Mouse (Mus musculus) kidney, postnatal 36 days (tissue): Measurements from ENCODE around the gene Akap2.
A peak's percentile ranks its signal among the peaks of the same experiment; 100 is the strongest.

Experiments used
- DNase-seq, 2 experiments: peaks; one replicate each; pipeline ENCODE4 v3.0.0; 2021 to 2022; ENCODE audit warnings: mixed read lengths in 2 of 2

The Akap2 gene

DNA sequence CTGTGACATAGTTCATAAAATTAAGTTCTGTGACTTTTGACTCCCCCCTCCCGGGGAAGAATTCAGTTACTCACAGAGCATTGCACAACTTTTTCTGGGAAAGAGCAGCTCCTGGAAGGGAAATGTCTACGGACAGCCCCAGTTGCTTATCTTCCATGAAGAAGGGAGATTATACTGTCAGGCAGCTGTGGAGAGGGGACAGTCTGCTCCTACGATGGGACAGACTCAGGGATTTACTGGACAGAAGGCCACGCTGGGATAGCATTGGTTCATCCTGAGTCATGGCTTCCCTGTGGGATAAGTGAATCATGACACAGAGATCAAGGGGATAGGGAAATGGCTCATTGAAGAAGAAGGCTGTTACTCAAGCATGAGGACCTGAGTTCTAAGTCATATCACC, 121.9 kb downstream of the Akap2 start:
- DNase-seq, result no peak

DNA sequence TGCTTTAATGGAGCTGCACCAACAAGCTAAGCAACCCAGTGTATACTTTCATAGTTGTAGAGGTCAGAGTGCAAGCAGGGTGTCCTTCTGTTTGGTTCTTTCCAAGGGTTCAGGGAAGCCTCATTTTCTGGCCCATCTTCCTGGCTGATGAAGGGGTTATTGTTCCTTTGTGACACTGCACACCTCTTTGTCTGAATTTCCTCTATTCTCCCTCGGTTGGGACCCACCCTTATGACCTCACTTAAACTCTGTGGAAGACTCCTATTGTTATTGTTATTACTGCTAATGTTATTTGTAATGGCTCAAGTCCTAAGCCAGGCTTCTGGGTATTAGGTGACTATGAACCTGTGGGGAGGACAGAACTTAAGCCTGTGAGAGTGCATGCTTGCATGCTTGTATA, 124.5 kb downstream of the Akap2 start:
- DNase-seq, result no peak

DNA sequence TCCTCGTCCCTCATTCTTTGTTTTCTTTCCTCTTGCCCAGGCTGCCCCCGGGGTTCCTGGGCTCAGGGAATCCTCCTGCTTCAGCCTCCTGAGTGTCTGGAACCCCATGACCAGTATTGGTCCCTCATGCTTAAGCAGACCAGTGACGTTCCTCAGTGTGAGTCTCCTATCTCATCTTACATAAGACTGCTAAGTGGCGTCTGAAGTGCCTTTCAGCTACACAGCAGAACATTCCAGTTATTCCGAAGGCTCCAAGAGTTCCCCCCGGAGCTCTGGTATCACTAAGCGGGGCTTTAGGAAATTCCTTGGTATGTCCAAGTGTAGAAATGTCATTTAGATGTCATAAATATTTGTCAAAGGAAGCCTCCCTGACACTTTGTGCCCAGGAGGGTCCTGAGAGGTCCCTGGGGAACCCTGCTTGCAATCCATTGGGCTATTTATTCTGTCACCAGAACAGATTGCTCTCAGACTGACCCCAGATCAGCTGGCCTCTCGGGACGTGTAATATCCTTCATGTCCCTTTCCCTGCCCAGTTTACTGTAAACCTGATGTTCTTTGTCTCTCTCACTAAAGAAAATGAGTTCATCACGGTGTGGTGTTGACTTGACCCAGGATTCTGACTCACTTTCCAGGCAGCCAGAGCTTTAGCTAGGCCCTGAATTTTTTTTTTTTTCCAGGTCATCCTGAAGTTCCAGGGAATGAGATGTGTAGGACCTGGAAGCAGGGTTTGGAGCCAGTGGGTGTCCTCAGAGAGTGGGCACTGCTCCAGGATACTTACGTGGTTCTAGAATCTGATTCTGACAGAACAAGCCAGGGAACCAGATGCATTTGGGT, 125.2 kb downstream of the Akap2 start:
- peak; percentile 52 to 85 for DNase-seq

DNA sequence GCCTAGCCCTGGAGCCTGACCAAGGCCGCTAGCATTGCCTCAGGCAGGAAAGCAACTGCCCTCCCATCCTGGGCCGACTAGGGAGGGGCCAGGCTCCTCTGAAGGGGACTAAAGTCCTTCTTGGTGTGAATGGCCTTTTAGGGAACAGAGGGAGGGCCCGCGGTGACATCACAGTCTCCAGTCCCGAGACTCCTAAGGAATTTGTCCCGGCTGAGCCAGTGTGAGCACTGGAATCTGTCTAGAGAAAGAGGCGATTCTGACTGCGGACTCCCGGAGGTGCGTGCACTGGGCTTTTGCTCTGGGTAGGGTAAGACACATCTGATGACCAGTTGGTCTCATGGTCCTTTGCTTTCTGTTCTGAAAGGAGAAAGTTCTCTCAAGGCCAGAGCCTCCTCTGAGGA, 127.6 kb downstream of the Akap2 start:
- DNase-seq, result peak; percentile 93 to 97

DNA sequence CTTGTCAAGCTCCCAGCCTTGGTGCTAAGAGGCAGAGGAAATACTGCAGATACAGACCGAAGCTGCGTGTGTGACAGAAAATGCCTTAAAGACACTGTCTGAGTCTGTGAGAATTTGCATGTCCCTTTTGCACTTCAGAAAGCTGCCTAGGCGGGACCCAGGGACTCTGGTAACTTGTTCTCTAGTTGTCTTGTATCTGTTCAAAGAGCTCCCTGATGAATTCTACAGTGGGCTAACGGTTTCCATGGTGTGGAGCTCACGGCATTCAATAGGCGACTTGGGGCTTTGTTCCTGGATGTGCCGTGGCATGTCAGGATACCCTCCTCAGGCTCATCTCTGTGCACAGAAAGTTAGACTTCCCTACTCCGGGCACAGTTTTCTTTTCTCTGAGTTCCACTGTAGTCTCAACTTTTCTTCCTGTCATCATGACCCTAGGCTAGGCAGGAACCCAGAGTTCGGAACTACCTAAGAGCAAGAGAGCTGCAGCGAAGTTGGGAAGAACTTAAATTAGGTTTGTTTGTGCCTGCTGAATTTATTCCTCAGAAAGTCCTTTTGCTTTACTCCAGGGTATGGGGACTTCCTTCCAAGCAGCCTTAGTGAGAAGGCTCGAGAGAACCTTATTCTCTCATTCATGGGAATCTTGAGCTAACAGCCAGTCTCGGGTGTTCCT, 128.2 kb downstream of the Akap2 start:
- no peak for DNase-seq

- no peak for DNase-seq
Observed at GRCm38 (mm10) chr4:57846381-57846990, 129.0 kb downstream of the Akap2 start.

DNA sequence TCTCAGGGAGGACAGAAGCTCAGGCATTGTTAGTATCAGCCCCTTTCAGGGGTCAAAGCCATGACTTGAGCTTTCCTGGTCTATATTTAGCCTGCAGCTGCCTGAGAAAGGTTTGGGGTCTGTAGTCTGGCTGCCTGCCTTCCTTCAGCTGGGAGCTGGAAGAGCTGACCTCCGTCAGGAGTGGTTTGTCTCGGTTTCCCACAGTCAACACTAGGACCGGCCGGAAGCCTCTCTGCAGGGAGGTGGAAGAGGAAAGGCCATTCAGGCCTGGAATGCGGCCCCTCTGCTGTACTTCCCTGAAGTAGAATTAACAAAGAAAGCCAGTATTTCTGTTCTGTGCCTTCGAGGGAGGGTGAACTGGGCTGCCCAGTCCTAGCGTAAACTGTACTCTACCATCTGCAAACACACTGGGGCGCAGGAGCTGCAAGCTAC, 129.6 kb downstream of the Akap2 start:
- DNase-seq, result peak; percentile 64 to 68

- DNase-seq, result no peak
Observed at GRCm38 (mm10) chr4:57847676-57848075, 130.2 kb downstream of the Akap2 start.

GRCm38 (mm10) chr4:57849465-57849864, 132.0 kb downstream of the Akap2 start:
- DNase-seq, result peak in 1 of 2 experiments; percentile 19

DNA sequence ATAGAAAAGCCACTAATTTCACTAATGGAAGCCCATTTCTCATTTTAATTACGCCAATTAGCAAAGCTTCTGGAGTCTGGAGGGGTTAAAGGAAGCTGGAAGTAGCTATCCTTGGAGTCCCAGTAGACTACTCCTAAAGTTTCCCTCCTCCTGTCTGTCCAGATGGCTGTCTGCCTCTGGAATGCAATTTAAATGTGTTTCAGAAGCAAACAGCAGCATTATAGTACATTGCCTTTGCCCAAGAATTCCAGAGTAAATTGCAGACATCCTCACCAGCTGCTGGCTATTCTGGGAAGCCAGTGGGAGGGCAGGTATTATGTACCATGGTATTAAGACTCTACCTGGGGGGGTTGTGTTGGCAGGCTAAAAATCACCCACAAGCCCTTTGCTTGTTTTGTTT, 134.3 kb downstream of the Akap2 start:
- DNase-seq, result peak in 1 of 2 experiments; percentile 1

GRCm38 (mm10) chr4:57852461-57853040, 135.1 kb downstream of the Akap2 start:
- DNase-seq, result peak in 1 of 2 experiments; percentile 1

GRCm38 (mm10) chr4:57854181-57854580, 136.7 kb downstream of the Akap2 start:
- peak in 1 of 2 experiments; percentile 0 for DNase-seq

DNA sequence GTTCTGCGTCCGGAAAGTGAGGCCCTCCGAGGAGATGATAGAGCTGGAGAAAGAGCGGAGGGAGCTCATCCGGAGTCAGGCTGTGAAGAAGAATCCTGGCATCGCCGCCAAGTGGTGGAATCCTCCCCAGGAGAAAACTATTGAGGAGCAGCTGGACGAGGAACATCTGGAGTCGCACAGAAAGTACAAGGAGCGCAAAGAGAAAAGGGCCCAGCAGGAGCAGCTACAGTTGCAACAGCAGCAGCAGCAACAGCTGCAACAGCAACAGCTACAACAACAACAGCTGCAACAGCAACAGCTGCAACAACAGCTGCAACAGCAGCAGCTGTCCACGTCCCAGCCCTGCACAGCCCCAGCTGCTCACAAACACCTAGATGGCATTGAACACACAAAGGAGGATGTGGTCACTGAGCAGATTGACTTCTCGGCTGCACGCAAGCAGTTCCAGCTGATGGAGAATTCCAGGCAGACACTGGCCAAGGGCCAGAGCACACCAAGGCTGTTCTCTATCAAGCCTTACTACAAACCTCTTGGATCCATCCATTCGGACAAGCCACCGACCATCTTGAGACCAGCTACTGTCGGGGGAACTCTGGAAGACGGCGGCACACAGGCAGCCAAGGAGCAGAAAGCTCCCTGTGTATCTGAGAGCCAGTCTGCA, 138.0 kb downstream of the Akap2 start:
- peak in 1 of 2 experiments; percentile 34 for DNase-seq

DNA sequence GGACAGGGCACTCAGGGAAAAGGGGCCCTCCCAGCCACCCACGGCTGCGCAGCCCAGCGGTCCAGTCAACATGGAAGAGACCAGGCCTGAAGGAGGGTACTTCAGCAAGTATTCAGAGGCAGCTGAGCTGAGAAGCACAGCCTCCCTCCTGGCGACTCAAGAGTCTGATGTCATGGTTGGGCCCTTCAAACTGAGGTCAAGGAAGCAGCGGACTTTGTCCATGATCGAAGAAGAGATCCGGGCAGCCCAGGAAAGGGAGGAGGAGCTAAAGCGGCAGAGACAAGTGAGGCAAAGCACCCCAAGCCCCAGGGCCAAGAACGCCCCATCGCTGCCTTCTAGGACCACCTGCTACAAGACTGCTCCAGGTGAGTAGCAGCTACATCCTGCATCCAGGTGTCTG, 139.2 kb downstream of the Akap2 start:
- DNase-seq, result peak; percentile 61 to 63

DNA sequence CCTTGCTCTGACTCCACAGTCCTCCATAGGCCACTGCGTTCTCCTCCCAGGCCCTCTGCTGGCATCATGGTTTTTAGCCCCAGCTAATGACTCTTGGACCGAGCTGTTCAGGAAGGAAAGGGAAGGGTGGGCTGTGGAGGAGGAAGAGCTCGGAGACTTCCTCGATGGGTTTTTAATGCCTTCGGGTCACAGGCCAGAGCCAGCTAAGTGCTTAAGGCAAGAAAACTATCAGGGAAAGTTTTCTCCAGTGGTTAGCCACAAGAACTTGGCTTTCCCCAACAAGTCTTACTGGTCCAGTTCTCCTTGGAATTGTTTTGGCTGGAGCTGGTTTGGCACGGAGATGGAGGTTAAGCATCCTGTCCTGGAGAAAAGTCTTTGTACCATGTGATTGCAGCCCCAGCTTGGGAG, 142.8 kb downstream of the Akap2 start:
- peak; percentile 64 to 72 for DNase-seq

- DNase-seq, result peak; percentile 62 to 75
Observed at GRCm38 (mm10) chr4:57861166-57861565, 143.7 kb downstream of the Akap2 start.

- DNase-seq, result peak; percentile 36 to 59
Observed at GRCm38 (mm10) chr4:57861856-57862255, 144.4 kb downstream of the Akap2 start.

- DNase-seq, result peak in 1 of 2 experiments; percentile 5
Observed at GRCm38 (mm10) chr4:57862269-57862986, 145.0 kb downstream of the Akap2 start.

DNA sequence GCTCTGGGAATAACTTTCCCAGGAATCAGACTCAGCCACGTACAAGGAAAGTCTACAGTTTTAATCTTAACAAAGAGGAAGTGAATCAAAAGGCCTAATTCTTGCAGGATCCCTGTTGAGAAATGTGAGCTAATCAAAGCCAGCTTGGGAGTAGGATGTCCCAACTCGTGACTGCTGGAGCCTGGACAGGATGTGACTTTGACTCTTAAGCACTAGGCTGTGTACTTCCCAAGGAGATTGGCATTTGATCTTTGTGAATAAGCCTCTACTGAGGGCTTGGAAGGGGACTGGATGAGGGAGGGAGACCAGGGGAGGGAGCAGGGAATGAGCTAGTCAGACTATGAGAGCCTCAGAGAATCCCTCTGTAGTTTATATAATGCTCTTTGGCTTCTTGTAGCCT, 148.6 kb downstream of the Akap2 start:
- DNase-seq, result peak; percentile 45 to 74

DNA sequence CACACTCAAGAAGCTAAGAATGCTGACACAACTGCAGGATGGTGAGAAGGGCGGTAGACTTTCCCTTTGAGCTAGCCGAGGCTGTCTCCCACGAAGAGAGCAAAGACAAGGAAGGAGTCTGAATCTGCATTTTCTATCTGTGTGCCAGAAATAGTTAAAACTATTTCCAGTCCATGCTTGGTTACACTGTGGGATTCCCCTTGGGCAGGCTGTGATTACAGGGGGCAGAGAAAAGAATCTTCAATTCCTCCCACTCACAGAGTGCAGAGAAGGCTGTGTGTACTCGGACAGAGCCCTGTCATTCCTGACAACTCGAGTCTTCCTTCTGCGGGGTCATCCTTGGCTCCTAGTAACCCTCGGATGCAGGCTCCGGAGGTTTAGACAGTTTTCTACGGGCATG, 149.5 kb downstream of the Akap2 start:
- DNase-seq, result no peak

GRCm38 (mm10) chr4:57867454-57867853, 150.0 kb downstream of the Akap2 start:
- DNase-seq, result no peak

DNA sequence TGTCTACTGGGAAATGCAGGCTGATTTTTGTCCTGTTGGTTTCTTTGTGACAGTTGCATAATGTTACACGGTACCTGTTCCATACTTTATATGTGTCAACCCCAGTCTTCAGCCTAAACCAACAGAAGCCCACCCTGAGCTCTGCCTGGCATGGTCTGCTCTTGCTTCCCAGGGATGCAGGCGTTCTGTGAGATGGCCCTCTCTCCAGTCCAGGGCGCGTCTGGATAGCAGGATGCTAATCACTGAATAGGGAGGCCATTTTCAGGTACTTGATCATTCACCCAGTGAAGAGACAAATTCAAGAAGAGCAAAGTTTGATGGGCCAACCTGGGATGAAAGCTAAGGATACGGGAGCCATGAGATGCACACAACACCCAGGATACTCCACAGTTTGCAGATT, 161.7 kb downstream of the Akap2 start:
- no peak for DNase-seq
